Mouse (Mus musculus): ENCODE data around the gene Map3k11. TPM values are rescaled to one million over a fixed set of nuclear protein-coding genes. Genes with fewer than 3 reads are reported as not detected.
A peak's percentile ranks its signal among the peaks of the same experiment; 100 is the strongest.

The Map3k11 gene
- polyA plus RNA-seq, 1 experiment = 22.9 TPM

- no peak for DNase-seq (ENCODE audit: low read depth)
- TF ChIP-seq CTCF (IDR thresholded peaks at IDR 0.05; ENCODE audit: borderline replicate concordance, extremely low read depth, insufficient read depth, insufficient read length) (no peak), POLR2A (IDR thresholded peaks at IDR 0.05; ENCODE audit: borderline replicate concordance, extremely low read depth, insufficient read depth, insufficient read length, poor library complexity, severe bottlenecking) (no peak)
Observed at GRCm38 (mm10) chr19:5652570-5652969, 36.0 kb upstream of the Map3k11 start.

DNA sequence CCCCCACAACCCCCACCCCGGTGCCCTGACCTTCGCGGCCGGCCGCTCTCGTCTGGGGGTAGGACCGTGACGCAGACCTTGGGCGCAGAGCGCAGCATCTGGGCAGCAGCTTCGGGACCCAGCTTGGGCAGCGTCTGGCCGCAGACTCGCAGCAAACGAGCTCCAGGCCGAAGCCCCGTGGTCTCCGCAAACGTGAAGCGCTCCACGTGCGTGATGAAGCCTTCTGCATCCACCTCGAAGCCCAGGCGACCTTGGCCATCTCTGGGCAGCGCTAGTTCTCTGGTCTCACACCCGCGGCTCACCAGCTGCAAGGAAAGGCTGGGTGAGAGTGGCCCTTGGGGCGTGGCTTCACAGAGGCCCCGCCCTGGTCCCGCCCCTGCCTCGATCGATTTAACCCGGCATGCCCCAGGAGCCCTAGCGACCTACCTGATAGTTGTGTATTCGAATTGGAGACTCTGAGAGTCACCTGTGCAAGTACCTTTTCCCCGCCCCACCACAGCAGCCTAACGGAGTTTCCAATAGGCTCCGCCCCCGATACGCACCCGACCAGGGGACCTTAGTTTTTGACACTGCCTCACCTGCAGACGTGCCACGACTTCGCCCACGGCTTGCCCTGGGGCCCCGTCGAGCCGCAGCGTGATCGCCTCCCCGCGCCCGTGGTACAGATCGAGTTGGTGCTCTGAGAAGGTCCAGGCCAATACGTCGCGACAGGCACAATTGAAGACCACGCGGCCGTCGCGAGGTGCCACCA is 34.4 kb upstream of the Map3k11 start:
- no peak for TF ChIP-seq POLR2A (IDR thresholded peaks at IDR 0.05; ENCODE audit: borderline replicate concordance, extremely low read depth, insufficient read depth, insufficient read length, poor library complexity, severe bottlenecking)
- no peak for TF ChIP-seq CTCF (IDR thresholded peaks at IDR 0.05; ENCODE audit: borderline replicate concordance, extremely low read depth, insufficient read depth, insufficient read length)
- peak; percentile 49 for DNase-seq (ENCODE audit: low read depth)

GRCm38 (mm10) chr19:5654720-5655298 is 33.7 kb upstream of the Map3k11 start:
- no peak for DNase-seq (ENCODE audit: low read depth)
- TF ChIP-seq CTCF (IDR thresholded peaks at IDR 0.05; ENCODE audit: borderline replicate concordance, extremely low read depth, insufficient read depth, insufficient read length) (no peak), POLR2A (IDR thresholded peaks at IDR 0.05; ENCODE audit: borderline replicate concordance, extremely low read depth, insufficient read depth, insufficient read length, poor library complexity, severe bottlenecking) (no peak)

GRCm38 (mm10) chr19:5660942-5661751 is 27.4 kb upstream of the Map3k11 start:
- TF ChIP-seq POLR2A (IDR thresholded peaks at IDR 0.05; ENCODE audit: borderline replicate concordance, extremely low read depth, insufficient read depth, insufficient read length, poor library complexity, severe bottlenecking) (no peak), CTCF (IDR thresholded peaks at IDR 0.05; ENCODE audit: borderline replicate concordance, extremely low read depth, insufficient read depth, insufficient read length) (no peak)
- no peak for DNase-seq (ENCODE audit: low read depth)

GRCm38 (mm10) chr19:5662310-5662709 is 26.2 kb upstream of the Map3k11 start:
- DNase-seq (ENCODE audit: low read depth) = no peak
- TF ChIP-seq POLR2A (IDR thresholded peaks at IDR 0.05; ENCODE audit: borderline replicate concordance, extremely low read depth, insufficient read depth, insufficient read length, poor library complexity, severe bottlenecking) (no peak), CTCF (IDR thresholded peaks at IDR 0.05; ENCODE audit: borderline replicate concordance, extremely low read depth, insufficient read depth, insufficient read length) (no peak)

- peak; percentile 87 for DNase-seq (ENCODE audit: low read depth)
- TF ChIP-seq CTCF (IDR thresholded peaks at IDR 0.05; ENCODE audit: borderline replicate concordance, extremely low read depth, insufficient read depth, insufficient read length) (no peak), POLR2A (IDR thresholded peaks at IDR 0.05; ENCODE audit: borderline replicate concordance, extremely low read depth, insufficient read depth, insufficient read length, poor library complexity, severe bottlenecking) (no peak)
Observed at GRCm38 (mm10) chr19:5662981-5663913, 25.3 kb upstream of the Map3k11 start, which contains the start of gene Sipa1. Gene Sipa1 (minus strand): TSS chr19:5663707.

DNA sequence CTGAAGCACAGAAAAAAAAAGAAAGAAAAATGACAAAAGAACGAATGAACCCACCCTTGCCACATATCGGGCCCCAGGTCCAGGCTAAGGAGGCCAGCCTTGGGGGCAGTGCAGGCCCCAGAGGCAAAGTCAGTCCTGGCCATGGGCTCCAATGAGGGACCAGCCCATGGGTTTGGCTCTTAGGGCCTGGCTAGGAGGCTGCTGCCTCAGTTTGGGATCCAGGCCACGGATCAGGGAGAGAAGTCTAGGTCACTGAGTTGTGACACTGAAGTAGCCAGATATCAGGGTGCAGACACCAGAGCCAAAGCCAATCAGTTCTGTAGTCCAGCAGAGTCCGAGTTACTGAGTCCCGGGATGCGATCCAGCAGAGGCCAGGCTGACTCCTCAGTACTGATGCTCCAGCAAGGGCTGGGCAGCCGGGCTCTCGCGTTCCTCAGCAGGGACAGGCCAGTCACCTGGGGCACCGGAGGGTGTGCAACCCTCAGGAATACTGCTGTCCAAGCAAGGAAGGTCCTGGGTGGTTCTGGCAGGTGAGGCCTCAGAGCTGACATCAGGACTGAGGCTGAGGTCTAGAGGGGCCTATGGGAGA is 23.8 kb upstream of the Map3k11 start:
- TF ChIP-seq CTCF (IDR thresholded peaks at IDR 0.05; ENCODE audit: borderline replicate concordance, extremely low read depth, insufficient read depth, insufficient read length) (no peak), POLR2A (IDR thresholded peaks at IDR 0.05; ENCODE audit: borderline replicate concordance, extremely low read depth, insufficient read depth, insufficient read length, poor library complexity, severe bottlenecking) (no peak)
- DNase-seq (ENCODE audit: low read depth) = no peak

- DNase-seq (ENCODE audit: low read depth) = no peak
- TF ChIP-seq POLR2A (IDR thresholded peaks at IDR 0.05; ENCODE audit: borderline replicate concordance, extremely low read depth, insufficient read depth, insufficient read length, poor library complexity, severe bottlenecking) (no peak), CTCF (IDR thresholded peaks at IDR 0.05; ENCODE audit: borderline replicate concordance, extremely low read depth, insufficient read depth, insufficient read length) (no peak)
Observed at GRCm38 (mm10) chr19:5665465-5665864, 23.1 kb upstream of the Map3k11 start.

DNA sequence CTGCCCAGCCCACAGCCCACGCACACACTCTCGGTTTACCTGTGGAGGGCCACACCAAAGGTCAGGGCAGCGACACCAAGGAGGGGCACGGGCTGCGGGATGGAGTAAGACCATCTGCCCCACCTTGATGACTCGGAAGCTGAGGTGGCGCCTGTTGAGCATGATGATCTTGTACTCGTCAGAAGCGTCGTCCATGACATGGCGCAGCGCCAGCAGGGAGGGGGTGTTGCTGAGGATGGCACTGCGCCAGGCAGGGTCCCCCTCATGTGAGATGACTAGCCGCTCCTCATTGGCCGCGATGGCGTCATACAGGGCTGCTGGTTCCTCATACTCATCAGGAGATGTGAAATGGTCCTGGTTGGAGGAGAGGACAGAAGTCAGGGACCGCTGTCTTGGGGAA is 22.2 kb upstream of the Map3k11 start:
- no peak for DNase-seq (ENCODE audit: low read depth)
- no peak for TF ChIP-seq CTCF (IDR thresholded peaks at IDR 0.05; ENCODE audit: borderline replicate concordance, extremely low read depth, insufficient read depth, insufficient read length)
- TF ChIP-seq POLR2A (IDR thresholded peaks at IDR 0.05; ENCODE audit: borderline replicate concordance, extremely low read depth, insufficient read depth, insufficient read length, poor library complexity, severe bottlenecking) = no peak

DNA sequence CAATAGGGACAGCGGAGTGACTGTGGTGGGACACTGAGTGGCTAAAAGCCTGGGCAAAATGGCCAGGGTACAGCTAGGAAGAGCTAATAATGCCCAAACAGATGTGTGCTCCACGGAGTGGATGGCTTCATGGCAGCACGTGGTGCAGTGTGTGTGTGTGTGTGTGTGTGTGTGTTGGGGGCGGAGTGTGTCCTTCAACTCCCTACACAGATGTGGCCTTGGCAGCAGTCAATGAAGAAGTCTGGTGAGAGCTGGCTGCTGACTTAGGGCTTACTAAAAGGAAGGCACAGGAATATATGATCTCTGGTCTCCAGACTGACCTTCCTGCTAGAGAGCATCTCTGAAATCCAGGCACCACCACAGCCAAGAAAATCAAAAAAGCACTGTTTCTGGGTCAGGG is 20.2 kb upstream of the Map3k11 start:
- TF ChIP-seq CTCF (IDR thresholded peaks at IDR 0.05; ENCODE audit: borderline replicate concordance, extremely low read depth, insufficient read depth, insufficient read length) = no peak
- no peak for TF ChIP-seq POLR2A (IDR thresholded peaks at IDR 0.05; ENCODE audit: borderline replicate concordance, extremely low read depth, insufficient read depth, insufficient read length, poor library complexity, severe bottlenecking)
- DNase-seq (ENCODE audit: low read depth) = no peak
